Mouse (Mus musculus) forebrain, embryonic 10.5 days (tissue): Measurements from ENCODE around the gene Gm28635. TPM values are rescaled to one million over a fixed set of nuclear protein-coding genes. Genes with fewer than 3 reads are reported as not detected.

Experiments used
- DNase-seq: peaks from one replicate; pipeline ENCODE4 v3.0.0-alpha.2; 2017; ENCODE audit warnings: low spot score; ENCODE audit errors: extremely low spot score
- H3K27ac ChIP-seq: fragments of 300-500 bp; sonication (generic); 2 replicates; pipeline ENCODE4 v1.5.1; 2016; ENCODE audit warnings: mild to moderate bottlenecking
- H3K27me3 ChIP-seq: fragments of 300-500 bp; sonication (generic); 2 replicates; pipeline ENCODE4 v1.6.1; 2016; ENCODE audit warnings: mild to moderate bottlenecking; ENCODE audit not compliant: poor library complexity, severe bottlenecking
- H3K36me3 ChIP-seq: fragments of 300-500 bp; sonication (generic); replicated peaks from 2 replicates; pipeline ENCODE4 v1.6.1; 2016; ENCODE audit warnings: mild to moderate bottlenecking, moderate library complexity
- H3K4me1 ChIP-seq: fragments of 300-500 bp; sonication (generic); 2 replicates; pipeline ENCODE4 v1.6.1; 2016
- H3K4me3 ChIP-seq: fragments of 300-500 bp; sonication (generic); 2 replicates; pipeline ENCODE4 v1.5.1; 2016; ENCODE audit warnings: mild to moderate bottlenecking, moderate library complexity
- H3K9me3 ChIP-seq: fragments of 300-500 bp; sonication (generic); 2 replicates; pipeline ENCODE4 v1.6.1; 2016; ENCODE audit warnings: mild to moderate bottlenecking, moderate library complexity
- WGBS: fragments of 180-500 bp; shearing (Covaris S2); methylation state at CpG from one replicate; pipeline ENCODE4 v1.1.7; 2016; 5-methylcytosine and 5-hydroxymethylcytosine counted together
- polyA plus RNA-seq: library from polyadenylated mRNA; unstranded; fragments of >200 nt; fragmentation: Nextera tagmentation; extraction: Ambion mirVana; gene quantifications from 2 replicates; pipeline ENCODE4 v1.2.1, GENCODE M21; 2016

Gm28635 gene
- polyA plus RNA-seq, 1 experiment from 2014 or later: not detected

- DNase-seq: no peak
- 89% methylated on average over 8 of the region's 8 CpGs for WGBS
- peaks cover 12% of the 10 kb centered on the region for H3K9me3 ChIP-seq
- H3K27ac ChIP-seq: no peak overlapping the region
- no peaks in the 10 kb centered on the region for H3K4me1 ChIP-seq
- no peak overlapping the region for H3K4me3 ChIP-seq
- H3K27me3 ChIP-seq: no peaks in the 10 kb centered on the region
- peaks cover 52% of the 10 kb centered on the region for H3K36me3 ChIP-seq
Measured at GRCm38 (mm10) chr2:84585700-84586099, 92.1 kb downstream of the Gm28635 start.

GRCm38 (mm10) chr2:84582286-84582685 lies 95.6 kb downstream of the Gm28635 start:
- Histone ChIP-seq H3K4me3 (no peak overlapping the region), H3K9me3 (no peaks in the 10 kb centered on the region), H3K27ac (no peak overlapping the region), H3K4me1 (no peaks in the 10 kb centered on the region), H3K27me3 (no peaks in the 10 kb centered on the region), H3K36me3 (peaks cover 26% of the 10 kb centered on the region)
- WGBS: 88% methylated on average over 5 of the region's 5 CpGs
- no peak for DNase-seq

- Histone ChIP-seq H3K27ac (no peak overlapping the region), H3K36me3 (peaks cover 20% of the 10 kb centered on the region), H3K4me1 (no peaks in the 10 kb centered on the region), H3K9me3 (no peaks in the 10 kb centered on the region), H3K27me3 (no peaks in the 10 kb centered on the region), H3K4me3 (no peak overlapping the region)
- WGBS: 87% methylated on average over 2 of the region's 3 CpGs
- no peak for DNase-seq
Measured at GRCm38 (mm10) chr2:84581208-84581607, 96.6 kb downstream of the Gm28635 start.

GRCm38 (mm10) chr2:84579311-84579710 lies 98.5 kb downstream of the Gm28635 start:
- Histone ChIP-seq H3K36me3 (peaks cover 11% of the 10 kb centered on the region), H3K27ac (no peak overlapping the region), H3K4me3 (no peak overlapping the region), H3K4me1 (no peaks in the 10 kb centered on the region), H3K27me3 (no peaks in the 10 kb centered on the region), H3K9me3 (no peaks in the 10 kb centered on the region)
- no peak for DNase-seq
- WGBS: 84% methylated on average over 2 of the region's 2 CpGs

- H3K9me3 ChIP-seq: peaks cover 4% of the 10 kb centered on the region
- peaks cover 7% of the 10 kb centered on the region for H3K36me3 ChIP-seq
- no peak for DNase-seq
- H3K27me3 ChIP-seq: no peaks in the 10 kb centered on the region
- no peaks in the 10 kb centered on the region for H3K4me1 ChIP-seq
- H3K4me3 ChIP-seq: no peak overlapping the region
- no peak overlapping the region for H3K27ac ChIP-seq
- WGBS: 92% methylated on average over 4 of the region's 4 CpGs
Measured at GRCm38 (mm10) chr2:84574130-84574529, 103.7 kb downstream of the Gm28635 start.

- 58% methylated on average over 10 of the region's 10 CpGs for WGBS
- Histone ChIP-seq H3K27me3 (no peaks in the 10 kb centered on the region), H3K27ac (no peak overlapping the region), H3K36me3 (no peaks in the 10 kb centered on the region), H3K9me3 (no peaks in the 10 kb centered on the region), H3K4me1 (no peaks in the 10 kb centered on the region), H3K4me3 (no peak overlapping the region)
- no peak for DNase-seq
Measured at GRCm38 (mm10) chr2:84556888-84557514, 120.8 kb downstream of the Gm28635 start.

Other genes with a start within 250 kb of the Gm28635 start
- gene Tfpi, start 201.3 kb downstream of the Gm28635 start, polyA plus RNA-seq: 9.4 and 11.2 TPM in 2 replicates
- 40.6 and 43.9 TPM in 2 replicates for gene Ctnnd1, start 27.3 kb downstream of the Gm28635 start, polyA plus RNA-seq
- gene Btbd18, start 19.0 kb downstream of the Gm28635 start, polyA plus RNA-seq: 0.32 and 0.58 TPM in 2 replicates
- gene Selenoh, start 7.3 kb downstream of the Gm28635 start, polyA plus RNA-seq: 552 and 592 TPM in 2 replicates
- 50.1 and 51.5 TPM in 2 replicates for gene Med19, start 361 bp upstream of the Gm28635 start, polyA plus RNA-seq
- gene Tmx2, start 1.1 kb upstream of the Gm28635 start, polyA plus RNA-seq: 174 and 184 TPM in 2 replicates
- 28.4 and 29.5 TPM in 2 replicates for gene Zdhhc5, start 37.1 kb upstream of the Gm28635 start, polyA plus RNA-seq
- 53.6 and 56.8 TPM in 2 replicates for gene Clp1, start 49.3 kb upstream of the Gm28635 start, polyA plus RNA-seq
- 6.4 and 8.2 TPM in 2 replicates for gene Ypel4, start 56.0 kb upstream of the Gm28635 start, polyA plus RNA-seq
- 8.5 and 8.8 TPM in 2 replicates for gene Gm19426, start 65.6 kb upstream of the Gm28635 start, polyA plus RNA-seq
- gene Serping1, start 97.4 kb upstream of the Gm28635 start, polyA plus RNA-seq: 22.7 and 23.2 TPM in 2 replicates
- gene Ube2l6, start 120.8 kb upstream of the Gm28635 start, polyA plus RNA-seq: 28.8 and 33.1 TPM in 2 replicates
- gene Smtnl1, start 144.6 kb upstream of the Gm28635 start, polyA plus RNA-seq: 0.46 TPM in 1 of 2 replicates, not detected in the other
- gene Timm10, start 149.0 kb upstream of the Gm28635 start, polyA plus RNA-seq: 68.6 and 70.9 TPM in 2 replicates
- gene Slc43a1, start 160.8 kb upstream of the Gm28635 start, polyA plus RNA-seq: 28.5 and 29.3 TPM in 2 replicates
- gene Rtn4rl2, start 208.7 kb upstream of the Gm28635 start, polyA plus RNA-seq: 0.78 and 1.0 TPM in 2 replicates